Mouse (Mus musculus): ENCODE data around the gene Creb5. TPM values are rescaled to one million over a fixed set of nuclear protein-coding genes. Genes with fewer than 3 reads are reported as not detected.
"Not testable (repeated sequence)": the region's sequence is repeated elsewhere in the genome, so short reads cannot be mapped to it uniquely, and the experiment has no call there.

Gene Creb5
- polyA plus RNA-seq, 1 experiment from 2014 or later = 3.9 TPM

DNA sequence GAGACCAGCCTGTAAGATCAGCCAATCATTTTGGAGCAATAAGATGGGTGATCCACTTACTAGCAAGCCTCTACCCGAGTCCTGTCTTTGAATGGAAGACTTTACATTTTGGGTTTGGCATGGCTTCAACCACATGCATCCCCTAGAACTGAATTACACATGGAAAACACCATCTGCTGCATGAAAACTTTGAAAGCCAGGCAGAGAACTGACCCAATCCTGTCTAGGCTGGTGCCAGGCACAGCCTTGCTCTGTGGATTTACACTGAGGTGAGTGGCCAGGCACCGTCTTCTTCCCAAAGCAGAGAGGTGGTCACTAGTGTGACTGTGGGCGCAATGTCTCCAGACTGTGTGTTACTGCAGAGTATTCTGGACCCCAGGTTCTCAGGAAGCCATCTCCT, 109.4 kb downstream of the Creb5 start:
- Histone ChIP-seq H3K9me3 (no peaks in the 10 kb centered on the region), H3K4me3 (no peak overlapping the region), H3K9ac (no peak overlapping the region), H3K4me1 (replicated peaks) (peaks cover 25% of the 10 kb centered on the region), H3K36me3 (no peaks in the 10 kb centered on the region), H3K27me3 (0 out of 2 replicates have a peak, but pooled peaks cover 2% of the 10 kb centered on the region), H3K27ac (replicated peaks) (no peak overlapping the region), H3K4me2 (no peak overlapping the region)
- ATAC-seq (ENCODE audit: low FRiP score, low read depth) = no peak
- 85% methylated on average over 3 of the region's 3 CpGs for WGBS

DNA sequence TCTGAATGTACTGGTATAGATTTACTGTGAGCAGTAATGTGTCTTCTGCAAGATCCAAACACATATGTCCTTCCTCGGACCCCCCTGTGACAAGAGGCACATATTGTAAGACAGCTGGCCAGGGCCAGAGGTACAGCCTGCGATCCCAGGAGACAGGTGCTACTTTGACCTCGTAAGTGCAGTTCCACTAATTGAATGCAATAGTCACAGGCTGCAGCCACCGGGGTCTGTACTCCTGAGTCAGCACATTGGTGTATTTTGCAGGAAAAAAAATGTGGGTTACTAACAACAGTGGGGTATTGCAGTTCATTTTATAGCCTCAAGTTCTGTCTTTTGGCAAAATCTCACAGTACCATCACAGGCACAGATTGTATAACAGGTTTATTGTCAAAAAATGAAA, 110.7 kb downstream of the Creb5 start:
- Histone ChIP-seq H3K4me2 (no peak overlapping the region), H3K27me3 (no peaks in the 10 kb centered on the region), H3K9ac (no peak overlapping the region), H3K9me3 (no peaks in the 10 kb centered on the region), H3K4me3 (no peak overlapping the region), H3K27ac (replicated peaks) (no peak overlapping the region), H3K4me1 (replicated peaks) (peaks cover 25% of the 10 kb centered on the region), H3K36me3 (no peaks in the 10 kb centered on the region)
- WGBS = 55% methylated on average over 4 of the region's 4 CpGs
- no peak for ATAC-seq (ENCODE audit: low FRiP score, low read depth)

DNA sequence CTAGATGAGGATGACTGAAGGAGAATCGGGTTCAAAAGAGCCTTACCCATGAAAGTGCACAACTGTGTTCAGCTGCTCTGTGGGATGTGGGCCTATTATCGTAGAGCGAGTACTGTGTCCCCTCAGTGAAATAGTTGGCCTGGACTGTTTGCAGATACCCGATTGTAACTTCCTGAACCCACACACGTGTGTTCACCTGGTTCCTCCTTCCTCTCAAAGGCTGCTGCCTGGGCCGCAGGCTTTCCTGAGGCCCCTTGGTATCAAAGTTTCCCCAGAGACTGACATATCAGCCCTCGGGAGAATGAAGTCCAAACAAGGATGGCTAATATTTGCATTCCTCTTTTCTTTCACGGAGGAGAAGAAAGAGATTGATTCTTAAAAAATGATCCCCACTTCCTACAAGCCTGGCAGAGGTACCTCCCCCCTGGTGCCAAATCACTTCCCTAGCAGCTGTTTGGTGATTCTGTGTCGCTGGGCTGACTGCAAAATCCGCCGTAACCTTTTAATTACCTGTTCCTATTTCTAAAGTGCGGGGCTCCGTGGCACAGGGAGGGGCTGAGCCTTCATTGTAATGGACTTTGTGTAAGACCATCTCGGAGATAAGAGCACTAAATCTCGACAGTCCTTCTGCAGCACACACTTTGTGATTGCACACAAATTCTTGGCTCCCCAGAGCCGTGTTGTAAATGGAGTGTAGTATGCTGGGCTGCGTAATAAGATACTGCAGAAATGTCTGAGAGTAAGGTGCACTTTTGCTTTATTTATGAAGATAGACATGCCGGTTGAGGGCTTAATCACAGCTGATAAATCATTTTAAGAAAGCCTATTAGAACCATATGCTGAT, 111.4 kb downstream of the Creb5 start:
- WGBS = 34% methylated on average over 18 of the region's 18 CpGs
- no peak overlapping the region for H3K4me3 ChIP-seq
- H3K36me3 ChIP-seq = no peaks in the 10 kb centered on the region
- no peak overlapping the region for H3K9ac ChIP-seq
- ATAC-seq (ENCODE audit: low FRiP score, low read depth) = peak; percentile 34; the same call in 1 of the 2 replicates
- H3K9me3 ChIP-seq = no peaks in the 10 kb centered on the region
- peak overlapping the region; percentile 34 for H3K4me2 ChIP-seq
- H3K27ac ChIP-seq (replicated peaks) = no peak overlapping the region
- H3K4me1 ChIP-seq (replicated peaks) = peaks cover 25% of the 10 kb centered on the region
- no peaks in the 10 kb centered on the region for H3K27me3 ChIP-seq

DNA sequence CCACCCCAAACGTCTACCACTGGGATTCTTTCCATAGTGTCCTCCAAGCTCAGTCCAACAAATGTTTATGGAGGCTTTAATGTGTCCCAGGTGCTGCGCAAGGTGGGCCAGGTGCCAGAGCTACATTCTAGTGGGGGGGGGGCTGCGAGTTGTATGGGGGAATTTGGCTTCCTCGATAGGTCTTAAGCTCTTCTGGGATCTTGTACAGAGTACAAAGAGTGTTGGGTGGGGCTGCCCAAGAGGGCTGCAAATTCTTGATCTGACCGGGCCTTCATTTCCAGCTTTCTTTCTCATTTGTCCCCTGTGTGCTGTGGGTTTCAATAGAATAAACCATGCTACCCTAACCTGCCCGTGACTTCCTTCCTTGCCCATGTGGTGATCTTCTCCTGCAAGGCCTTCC, 114.3 kb downstream of the Creb5 start:
- no peak overlapping the region for H3K4me2 ChIP-seq
- no peaks in the 10 kb centered on the region for H3K27me3 ChIP-seq
- no peaks in the 10 kb centered on the region for H3K9me3 ChIP-seq
- H3K4me1 ChIP-seq (replicated peaks) = peaks cover 11% of the 10 kb centered on the region
- no peak overlapping the region for H3K27ac ChIP-seq (replicated peaks)
- no peak overlapping the region for H3K4me3 ChIP-seq
- no peaks in the 10 kb centered on the region for H3K36me3 ChIP-seq
- ATAC-seq (ENCODE audit: low FRiP score, low read depth) = no peak
- WGBS = 94% methylated on average over 6 of the region's 6 CpGs
- H3K9ac ChIP-seq = no peak overlapping the region

DNA sequence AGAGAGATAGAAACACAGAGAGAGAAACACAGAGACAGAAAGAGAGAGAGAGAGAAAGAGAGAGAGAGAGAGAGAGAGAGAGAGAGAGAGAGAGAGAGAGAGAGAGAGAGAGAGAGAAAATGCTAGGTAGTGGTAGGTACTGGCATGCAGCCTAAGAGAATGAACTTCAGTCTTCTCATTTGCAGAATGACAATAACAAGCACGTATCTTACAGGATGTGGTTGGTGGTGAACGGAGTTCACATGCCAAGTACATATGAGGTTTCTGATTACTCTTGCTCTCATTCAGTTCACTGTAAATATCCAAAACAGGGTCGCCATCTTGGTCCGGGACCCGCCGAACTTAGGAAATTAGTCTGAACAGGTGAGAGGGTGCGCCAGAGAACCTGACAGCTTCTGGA, 115.5 kb downstream of the Creb5 start:
- H3K9ac ChIP-seq; H3K4me3 ChIP-seq; H3K9me3 ChIP-seq; ATAC-seq (ENCODE audit: low FRiP score, low read depth); H3K27me3 ChIP-seq; H3K4me2 ChIP-seq; H3K36me3 ChIP-seq; H3K27ac ChIP-seq (replicated peaks): not testable (repeated sequence)
- peaks cover 11% of the 10 kb centered on the region for H3K4me1 ChIP-seq (replicated peaks)
- WGBS = 98% methylated on average over 7 of the region's 7 CpGs

DNA sequence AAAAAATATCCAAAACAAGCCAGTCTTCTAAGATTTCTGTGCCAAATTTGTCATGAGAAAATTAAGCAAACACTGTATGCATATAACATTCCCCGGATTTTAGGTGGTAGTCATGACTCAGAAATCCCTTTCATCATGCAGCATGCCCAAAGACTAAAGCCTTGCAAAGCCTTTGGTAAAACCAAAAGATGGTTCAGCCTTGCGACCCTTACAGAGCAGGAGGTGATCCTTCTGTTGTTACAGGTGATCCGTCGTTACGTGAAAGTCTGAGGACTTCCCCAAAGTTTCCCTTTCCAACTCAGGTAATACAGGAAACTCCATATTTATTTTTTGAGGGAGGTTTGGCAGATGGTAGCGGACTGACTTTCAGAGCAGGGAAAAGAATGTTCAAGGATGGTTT, 122.1 kb downstream of the Creb5 start:
- H3K4me3 ChIP-seq = no peak overlapping the region
- 95% methylated on average over 6 of the region's 6 CpGs for WGBS
- no peaks in the 10 kb centered on the region for H3K9me3 ChIP-seq
- ATAC-seq (ENCODE audit: low FRiP score, low read depth) = no peak
- no peaks in the 10 kb centered on the region for H3K4me1 ChIP-seq (replicated peaks)
- no peaks in the 10 kb centered on the region for H3K27me3 ChIP-seq
- no peak overlapping the region for H3K27ac ChIP-seq (replicated peaks)
- no peak overlapping the region for H3K9ac ChIP-seq
- H3K36me3 ChIP-seq = no peaks in the 10 kb centered on the region
- H3K4me2 ChIP-seq = no peak overlapping the region

DNA sequence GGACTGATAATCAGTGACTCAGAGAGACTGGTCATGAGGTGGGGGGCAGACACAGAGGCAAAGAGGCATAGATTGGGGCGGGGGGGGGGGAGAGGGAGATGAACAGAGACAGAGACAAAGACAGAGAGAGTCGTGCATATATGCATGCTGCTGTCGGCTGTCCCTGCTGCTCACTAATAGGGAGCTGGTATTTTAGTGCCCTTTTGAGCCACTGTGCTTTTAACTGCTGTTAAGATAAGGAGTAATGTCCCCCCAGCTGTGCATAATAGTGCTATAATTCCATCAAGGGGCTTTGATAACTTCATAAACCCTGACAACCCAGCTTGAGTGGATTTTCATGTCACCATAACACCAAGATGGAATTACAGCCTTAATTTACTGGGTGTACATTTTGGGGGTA, 134.3 kb downstream of the Creb5 start:
- no peak overlapping the region for H3K4me3 ChIP-seq
- H3K27me3 ChIP-seq = no peaks in the 10 kb centered on the region
- no peak overlapping the region for H3K27ac ChIP-seq (replicated peaks)
- no peaks in the 10 kb centered on the region for H3K9me3 ChIP-seq
- H3K4me1 ChIP-seq (replicated peaks) = no peaks in the 10 kb centered on the region
- H3K9ac ChIP-seq = no peak overlapping the region
- no peaks in the 10 kb centered on the region for H3K36me3 ChIP-seq
- 49% methylated on average over 2 of the region's 3 CpGs for WGBS
- H3K4me2 ChIP-seq = no peak overlapping the region
- ATAC-seq (ENCODE audit: low FRiP score, low read depth) = no peak

DNA sequence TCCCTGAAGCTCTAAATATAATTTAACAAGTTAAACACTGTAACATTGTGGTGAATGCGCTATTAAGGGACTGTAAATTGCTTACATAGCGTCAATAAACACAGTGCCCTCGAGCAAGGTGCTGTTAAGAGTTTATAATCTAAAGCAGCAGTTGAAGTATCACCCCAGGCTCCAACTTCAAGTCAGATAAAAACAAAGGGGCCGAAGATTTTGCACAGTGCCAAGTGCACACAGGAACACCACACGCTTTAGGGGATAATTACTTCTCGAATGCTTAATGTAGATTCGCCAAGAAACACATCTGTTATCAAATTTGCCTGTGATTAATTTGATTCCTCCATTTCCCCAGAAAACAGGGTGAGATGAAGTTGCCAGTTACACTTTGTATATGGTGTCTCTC, 142.3 kb downstream of the Creb5 start:
- no peaks in the 10 kb centered on the region for H3K9me3 ChIP-seq
- H3K4me3 ChIP-seq = no peak overlapping the region
- no peak overlapping the region for H3K9ac ChIP-seq
- WGBS = 47% methylated on average over 7 of the region's 7 CpGs
- no peaks in the 10 kb centered on the region for H3K27me3 ChIP-seq
- no peak overlapping the region for H3K27ac ChIP-seq (replicated peaks)
- peaks cover 14% of the 10 kb centered on the region for H3K4me1 ChIP-seq (replicated peaks)
- no peak for ATAC-seq (ENCODE audit: low FRiP score, low read depth)
- no peaks in the 10 kb centered on the region for H3K36me3 ChIP-seq
- H3K4me2 ChIP-seq = no peak overlapping the region

DNA sequence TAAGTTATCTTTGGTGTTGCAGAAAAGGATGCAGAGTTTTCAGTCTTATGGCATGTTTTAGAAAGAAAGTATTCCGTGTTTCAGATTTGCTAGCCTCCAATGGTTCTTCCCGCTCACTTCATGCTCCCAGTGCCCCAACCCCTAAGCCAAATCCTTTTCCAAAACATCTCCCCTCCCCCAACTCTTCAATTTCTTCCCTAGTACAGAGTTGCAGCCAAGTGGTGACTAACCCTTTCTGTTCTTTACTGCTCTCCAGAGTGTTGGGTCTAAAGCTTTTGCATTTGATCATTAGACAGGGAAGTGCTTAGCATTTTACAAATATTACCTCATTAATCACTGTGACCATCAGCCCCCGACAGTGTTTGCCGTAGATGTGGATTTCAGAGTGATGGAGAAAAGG, 142.8 kb downstream of the Creb5 start:
- H3K4me3 ChIP-seq = no peak overlapping the region
- peaks cover 14% of the 10 kb centered on the region for H3K4me1 ChIP-seq (replicated peaks)
- no peak overlapping the region for H3K9ac ChIP-seq
- no peaks in the 10 kb centered on the region for H3K36me3 ChIP-seq
- 46% methylated on average over 4 of the region's 4 CpGs for WGBS
- ATAC-seq (ENCODE audit: low FRiP score, low read depth) = no peak
- H3K9me3 ChIP-seq = no peaks in the 10 kb centered on the region
- H3K27ac ChIP-seq (replicated peaks) = no peak overlapping the region
- no peaks in the 10 kb centered on the region for H3K27me3 ChIP-seq
- H3K4me2 ChIP-seq = no peak overlapping the region

DNA sequence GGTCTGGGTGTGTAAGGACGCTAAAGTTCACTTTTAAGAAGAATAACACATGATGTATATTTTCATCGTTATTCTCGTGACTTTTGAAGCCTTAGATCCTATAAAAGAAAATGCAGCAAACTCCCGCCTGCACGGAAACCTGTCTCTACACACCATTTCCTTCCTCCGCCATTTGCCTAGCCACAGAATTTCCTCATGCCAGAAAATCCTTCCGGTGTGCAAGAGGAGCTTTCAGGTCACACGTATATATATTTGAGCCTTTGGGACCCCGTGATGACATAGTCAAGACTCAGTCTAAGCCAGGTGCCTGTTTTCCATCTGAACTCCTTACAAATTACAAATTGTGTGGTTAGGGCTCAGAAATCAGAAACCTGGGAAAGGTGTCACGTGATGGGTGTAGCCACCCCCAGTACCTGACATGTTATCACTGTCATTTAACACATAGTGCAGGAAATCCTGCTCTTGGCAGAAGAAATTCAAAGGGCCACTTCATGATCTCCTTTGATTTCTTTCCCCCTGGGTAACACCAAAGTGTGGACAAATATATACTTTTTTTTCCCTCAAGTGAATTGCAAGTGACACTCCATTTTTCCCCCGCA, 158.9 kb downstream of the Creb5 start:
- Histone ChIP-seq H3K9ac (no peak overlapping the region), H3K9me3 (no peaks in the 10 kb centered on the region), H3K4me2 (no peak overlapping the region), H3K36me3 (no peaks in the 10 kb centered on the region), H3K4me1 (replicated peaks) (peaks cover 12% of the 10 kb centered on the region), H3K27me3 (no peaks in the 10 kb centered on the region), H3K4me3 (no peak overlapping the region), H3K27ac (replicated peaks) (no peak overlapping the region)
- WGBS = 92% methylated on average over 11 of the region's 11 CpGs
- no peak for ATAC-seq (ENCODE audit: low FRiP score, low read depth)

DNA sequence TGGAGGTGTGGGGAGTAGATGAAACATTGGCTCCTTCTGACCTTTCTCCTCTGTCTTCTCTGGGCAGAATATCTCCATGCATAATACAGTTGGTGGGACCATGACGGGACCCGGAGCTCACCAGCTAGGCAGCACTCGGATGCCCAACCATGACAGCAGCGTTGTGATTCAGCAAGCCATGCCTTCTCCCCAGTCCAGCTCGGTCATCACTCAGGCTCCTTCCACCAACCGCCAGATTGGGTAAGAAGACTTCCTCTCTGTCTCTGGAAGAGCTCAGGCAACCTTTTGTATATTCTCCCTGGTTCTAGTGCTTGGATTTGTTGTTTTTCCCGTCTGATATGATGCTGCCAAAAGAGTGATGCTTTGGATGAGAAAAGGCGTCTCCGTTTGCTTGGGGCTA, 160.4 kb downstream of the Creb5 start:
- Histone ChIP-seq H3K4me3 (no peak overlapping the region), H3K9ac (no peak overlapping the region), H3K27ac (replicated peaks) (no peak overlapping the region), H3K4me2 (no peak overlapping the region), H3K9me3 (no peaks in the 10 kb centered on the region), H3K4me1 (replicated peaks) (peaks cover 16% of the 10 kb centered on the region), H3K36me3 (no peaks in the 10 kb centered on the region), H3K27me3 (no peaks in the 10 kb centered on the region)
- no peak for ATAC-seq (ENCODE audit: low FRiP score, low read depth)
- 92% methylated on average over 9 of the region's 9 CpGs for WGBS

DNA sequence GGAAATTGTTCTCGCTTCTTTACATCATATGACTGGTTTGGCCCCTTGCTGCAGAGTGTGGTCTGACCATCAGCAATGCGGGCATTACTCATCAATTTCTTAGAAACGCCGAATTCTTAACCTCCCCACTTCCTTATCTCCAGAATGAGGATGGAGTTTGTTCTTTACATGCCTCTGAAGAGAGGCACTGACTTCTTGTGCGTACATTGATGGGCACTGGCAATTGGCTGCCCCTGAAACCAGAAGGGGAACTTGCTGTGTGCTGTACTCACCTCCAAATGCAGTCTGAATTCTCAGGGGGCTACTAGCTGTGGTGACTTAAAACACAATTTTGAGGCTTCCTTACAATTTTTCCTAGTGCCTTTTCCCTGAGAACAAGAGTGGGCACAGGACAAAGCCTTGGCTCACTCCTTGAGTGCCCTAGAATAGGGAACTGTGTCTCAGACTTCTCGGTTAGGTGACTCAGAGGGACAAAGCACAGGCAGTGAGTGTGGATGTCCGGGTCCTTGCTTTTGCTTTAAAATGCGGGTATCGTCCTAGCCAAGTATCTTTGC, 161.3 kb downstream of the Creb5 start:
- no peak for ATAC-seq (ENCODE audit: low FRiP score, low read depth)
- H3K9ac ChIP-seq = no peak overlapping the region
- 88% methylated on average over 9 of the region's 9 CpGs for WGBS
- H3K4me1 ChIP-seq (replicated peaks) = peaks cover 16% of the 10 kb centered on the region
- no peak overlapping the region for H3K27ac ChIP-seq (replicated peaks)
- no peaks in the 10 kb centered on the region for H3K36me3 ChIP-seq
- no peaks in the 10 kb centered on the region for H3K27me3 ChIP-seq
- no peak overlapping the region for H3K4me2 ChIP-seq
- H3K4me3 ChIP-seq = no peak overlapping the region
- H3K9me3 ChIP-seq = no peaks in the 10 kb centered on the region

Measured in hindbrain, embryonic 15.5 days (tissue).